Mouse (Mus musculus): Measurements from ENCODE around the gene Cyp11a1.

- TF ChIP-seq CTCF (IDR thresholded peaks at IDR 0.05; ENCODE audit: control insufficient read depth, insufficient read depth, insufficient read length): no peak
- TF ChIP-seq USF1 (IDR thresholded peaks at IDR 0.05; ENCODE audit: low read depth): no peak
- TF ChIP-seq MYOG (IDR thresholded peaks at IDR 0.05; ENCODE audit: control insufficient read depth, extremely low read depth, insufficient read length): no peak
- no peak for TF ChIP-seq MAX (IDR thresholded peaks at IDR 0.05)
- no peak for TF ChIP-seq FOSL1 (IDR thresholded peaks at IDR 0.05; ENCODE audit: insufficient read depth, low read length, poor library complexity, severe bottlenecking)
- TF ChIP-seq MYOD1 (IDR thresholded peaks at IDR 0.05; ENCODE audit: control insufficient read depth, insufficient read length, low read depth): no peak
These were observed 34.8 kb upstream of the Cyp11a1 start for GRCm38 (mm10) chr9:57971413-57971812.

Data from C2C12 (cell line).